Comparison of ENCODE assay signal across 8 mouse cellular contexts in genomic region chr5:140702618-140703175, GRCm38 (mm10). TPM values are rescaled to one million over a fixed set of nuclear protein-coding genes. Genes with fewer than 3 reads are reported as not detected.
DNase-seq lines count a peak whose midpoint lies in the region; ATAC-seq and TF ChIP-seq lines count a peak whose summit lies in the region.

No protein-coding gene starts in this region.

- H3K27me3 ChIP-seq in cerebellum, adult 2 months (ENCODE audit: control insufficient read depth, insufficient read depth, low read length), result no peaks in the 10 kb centered on the region
- H3K27me3 ChIP-seq in ES-Bruce4 (ENCODE audit: control insufficient read depth, insufficient read depth, low read length, poor library complexity, severe bottlenecking), result no peaks in the 10 kb centered on the region
- H3K27me3 ChIP-seq in forebrain, embryonic 13.5 days, result no peaks in the 10 kb centered on the region
- no peaks in the 10 kb centered on the region for H3K27me3 ChIP-seq in kidney, embryonic 16.5 days (ENCODE audit: insufficient read depth, low read length)
- H3K27me3 ChIP-seq in neural tube, embryonic 13.5 days, result no peaks in the 10 kb centered on the region

- no peak for TF ChIP-seq CTCF in cerebellum, adult 2 months (IDR thresholded peaks at IDR 0.05; ENCODE audit: borderline replicate concordance, insufficient read depth, low read depth, low read length)
- TF ChIP-seq CTCF in ES-Bruce4 (IDR thresholded peaks at IDR 0.05; ENCODE audit: low read depth, low read length), result no peak

- peak overlapping the region; percentile 59 for H3K4me3 ChIP-seq in cerebellum, adult 2 months (replicated peaks; ENCODE audit: insufficient read depth, low read depth, low read length)
- peak overlapping the region; percentile 90 for H3K4me3 ChIP-seq in ES-Bruce4 (ENCODE audit: low read depth, low read length)
- H3K4me3 ChIP-seq in forebrain, embryonic 13.5 days, result peak overlapping the region; percentile 66
- H3K4me3 ChIP-seq in kidney, embryonic 16.5 days (ENCODE audit: low read length), result peak overlapping the region; percentile 77
- H3K4me3 ChIP-seq in neural tube, embryonic 13.5 days, result peak overlapping the region; percentile 77

- DNase-seq in cerebellum, adult 2 months, result peak; percentile 18 to 38
- DNase-seq in cerebellum, postnatal 4 days (ENCODE audit: low spot score in 2 of 2), result no peak
- no peak for DNase-seq in layer of hippocampus, adult 18-20 months (ENCODE audit: low spot score in 2 of 2)
- DNase-seq in layer of hippocampus, postnatal 14 days (ENCODE audit: low spot score in 2 of 2), result no peak

- H3K9ac ChIP-seq in ES-Bruce4 (ENCODE audit: low read depth, poor library complexity, severe bottlenecking), result peak overlapping the region; percentile 45
- peak overlapping the region; percentile 83 for H3K9ac ChIP-seq in forebrain, embryonic 13.5 days
- H3K9ac ChIP-seq in kidney, embryonic 16.5 days (replicated peaks; ENCODE audit: low read length), result peak overlapping the region; percentile 90
- H3K9ac ChIP-seq in neural tube, embryonic 13.5 days, result peak overlapping the region; percentile 89

- no peaks in the 10 kb centered on the region for H3K36me3 ChIP-seq in ES-Bruce4 (ENCODE audit: control insufficient read depth, insufficient read depth, low read length, poor library complexity, severe bottlenecking)
- H3K36me3 ChIP-seq in forebrain, embryonic 13.5 days (ENCODE audit: poor library complexity, severe bottlenecking), result peaks cover 20% of the 10 kb centered on the region; the same call in 1 of the 2 replicates
- 0 out of 2 replicates have a peak, but pooled peaks cover 6% of the 10 kb centered on the region for H3K36me3 ChIP-seq in kidney, embryonic 16.5 days (ENCODE audit: insufficient read depth, low read length)
- H3K36me3 ChIP-seq in neural tube, embryonic 13.5 days, result peaks cover 19% of the 10 kb centered on the region

- no peak for TF ChIP-seq EP300 in ES-Bruce4 (IDR thresholded peaks at IDR 0.05; ENCODE audit: insufficient read depth, low read depth, low read length)

- no peak for TF ChIP-seq POLR2A in cerebellum, adult 2 months (IDR thresholded peaks at IDR 0.05; ENCODE audit: borderline replicate concordance, insufficient read depth, low read length)
- no peak for TF ChIP-seq POLR2A in ES-Bruce4 (IDR thresholded peaks at IDR 0.05; ENCODE audit: insufficient read depth, low read length)

- H3K4me1 ChIP-seq in cerebellum, adult 2 months (ENCODE audit: control insufficient read depth, insufficient read depth, low read length), result peaks cover 8% of the 10 kb centered on the region
- H3K4me1 ChIP-seq in ES-Bruce4 (ENCODE audit: control insufficient read depth, insufficient read depth, low read length), result peaks cover 3% of the 10 kb centered on the region
- H3K4me1 ChIP-seq in forebrain, embryonic 13.5 days, result peaks cover 51% of the 10 kb centered on the region
- peaks cover 32% of the 10 kb centered on the region for H3K4me1 ChIP-seq in kidney, embryonic 16.5 days (ENCODE audit: insufficient read depth, low read length)
- peaks cover 56% of the 10 kb centered on the region for H3K4me1 ChIP-seq in neural tube, embryonic 13.5 days (replicated peaks)

- no peak for ATAC-seq in forebrain, embryonic 13.5 days
- ATAC-seq in kidney, embryonic 16.5 days (ENCODE audit: low FRiP score, low TSS enrichment), result no peak
- ATAC-seq in neural tube, embryonic 13.5 days (ENCODE audit: low read depth), result no peak

- peak overlapping the region; percentile 90 for H3K4me2 ChIP-seq in forebrain, embryonic 13.5 days
- peak overlapping the region; percentile 73 for H3K4me2 ChIP-seq in kidney, embryonic 16.5 days (replicated peaks; ENCODE audit: low read depth, low read length)
- H3K4me2 ChIP-seq in neural tube, embryonic 13.5 days, result peak overlapping the region; percentile 90

- no peaks in the 10 kb centered on the region for H3K9me3 ChIP-seq in ES-Bruce4 (replicated peaks; ENCODE audit: control insufficient read depth, insufficient read depth, low read length, poor library complexity, severe bottlenecking)
- H3K9me3 ChIP-seq in forebrain, embryonic 13.5 days (replicated peaks), result no peaks in the 10 kb centered on the region
- H3K9me3 ChIP-seq in kidney, embryonic 16.5 days (ENCODE audit: low read length), result no peaks in the 10 kb centered on the region
- H3K9me3 ChIP-seq in neural tube, embryonic 13.5 days, result no peaks in the 10 kb centered on the region

- peak overlapping the region; percentile 17; the same call in 1 of the 2 replicates for H3K27ac ChIP-seq in cerebellum, adult 2 months (ENCODE audit: insufficient read depth, low read length)
- peak overlapping the region; percentile 56 for H3K27ac ChIP-seq in ES-Bruce4 (ENCODE audit: insufficient read depth, low read length)
- H3K27ac ChIP-seq in forebrain, embryonic 13.5 days, result peak overlapping the region; percentile 81
- H3K27ac ChIP-seq in kidney, embryonic 16.5 days (ENCODE audit: low read length), result peak overlapping the region; percentile 87
- peak overlapping the region; percentile 86 for H3K27ac ChIP-seq in neural tube, embryonic 13.5 days (replicated peaks)

- 64% methylated on average over 19 of the region's 19 CpGs for WGBS in cerebellum, adult 2 months
- 62% methylated on average over 19 of the region's 19 CpGs for WGBS in forebrain, embryonic 13.5 days
- WGBS in kidney, embryonic 16.5 days, result 65% methylated on average over 19 of the region's 19 CpGs
- WGBS in neural tube, embryonic 13.5 days, result 63% methylated on average over 19 of the region's 19 CpGs

RNA-seq across cellular contexts. Expression of gene Iqce, which starts 0.5 kb away (rescaled TPM):
- 33.7 and 40.1 TPM in 2 replicates for polyA plus RNA-seq in cerebellum, adult 2 months (2012; rRNA removed)
- polyA plus RNA-seq in ES-Bruce4 (2011; ENCODE audit: insufficient read depth, insufficient read length, low read depth, missing spikeins), result 11.0 and 16.9 TPM in 2 replicates
- 20.1 and 27.6 TPM in 2 replicates for polyA plus RNA-seq in forebrain, embryonic 13.5 days (2015; fragmentation: Nextera tagmentation; extraction: Ambion mirVana)
- 26.0 and 30.7 TPM in 2 replicates for polyA plus RNA-seq in kidney, embryonic 16.5 days (2015; fragmentation: Nextera tagmentation; extraction: Ambion mirVana)
- 22.9 and 24.1 TPM in 2 replicates for polyA plus RNA-seq in neural tube, embryonic 13.5 days (2015; fragmentation: Nextera tagmentation; extraction: Ambion mirVana)
- 10 to 100 TPM; 47.4 to 55.1 TPM for total RNA-seq in layer of hippocampus, adult 18-20 months (2021)
- 10 to 100 TPM; 43.3 to 53.8 TPM for total RNA-seq in layer of hippocampus, postnatal 14 days (2021)

RNA-seq across cellular contexts. Expression of gene Brat1, which starts 2.1 kb away (rescaled TPM):
- polyA plus RNA-seq in cerebellum, adult 2 months (2012; rRNA removed), result 23.8 and 24.1 TPM in 2 replicates
- 9.3 and 9.6 TPM in 2 replicates for polyA plus RNA-seq in ES-Bruce4 (2011; ENCODE audit: insufficient read depth, insufficient read length, low read depth, missing spikeins)
- 21.2 and 25.1 TPM in 2 replicates for polyA plus RNA-seq in forebrain, embryonic 13.5 days (2015; fragmentation: Nextera tagmentation; extraction: Ambion mirVana)
- 28.2 and 30.9 TPM in 2 replicates for polyA plus RNA-seq in kidney, embryonic 16.5 days (2015; fragmentation: Nextera tagmentation; extraction: Ambion mirVana)
- polyA plus RNA-seq in neural tube, embryonic 13.5 days (2015; fragmentation: Nextera tagmentation; extraction: Ambion mirVana), result 23.5 and 25.8 TPM in 2 replicates
- total RNA-seq in layer of hippocampus, adult 18-20 months (2021), result 10 to 100 TPM; 17.7 to 18.5 TPM
- total RNA-seq in layer of hippocampus, postnatal 14 days (2021), result 10 to 100 TPM; 26.5 to 26.9 TPM

RNA-seq across cellular contexts. Expression of gene Amz1, which starts 21.2 kb away (rescaled TPM):
- polyA plus RNA-seq in cerebellum, adult 2 months (2012; rRNA removed), result 4.6 TPM in 2 replicates
- polyA plus RNA-seq in ES-Bruce4 (2011; ENCODE audit: insufficient read depth, insufficient read length, low read depth, missing spikeins), result 0.60 and 0.64 TPM in 2 replicates
- 2.7 and 3.3 TPM in 2 replicates for polyA plus RNA-seq in forebrain, embryonic 13.5 days (2015; fragmentation: Nextera tagmentation; extraction: Ambion mirVana)
- 1.6 and 2.4 TPM in 2 replicates for polyA plus RNA-seq in kidney, embryonic 16.5 days (2015; fragmentation: Nextera tagmentation; extraction: Ambion mirVana)
- polyA plus RNA-seq in neural tube, embryonic 13.5 days (2015; fragmentation: Nextera tagmentation; extraction: Ambion mirVana), result 1.6 and 2.1 TPM in 2 replicates
- total RNA-seq in layer of hippocampus, adult 18-20 months (2021), result 10 to 100 TPM; 12.1 to 15.0 TPM
- 10 to 100 TPM; 23.9 to 24.1 TPM for total RNA-seq in layer of hippocampus, postnatal 14 days (2021)

RNA-seq across cellular contexts. Expression of gene Ttyh3, which starts 53.9 kb away (rescaled TPM):
- polyA plus RNA-seq in cerebellum, adult 2 months (2012; rRNA removed), result 86.0 and 96.1 TPM in 2 replicates
- polyA plus RNA-seq in ES-Bruce4 (2011; ENCODE audit: insufficient read depth, insufficient read length, low read depth, missing spikeins), result 19.1 and 21.4 TPM in 2 replicates
- 59.3 and 63.4 TPM in 2 replicates for polyA plus RNA-seq in forebrain, embryonic 13.5 days (2015; fragmentation: Nextera tagmentation; extraction: Ambion mirVana)
- polyA plus RNA-seq in kidney, embryonic 16.5 days (2015; fragmentation: Nextera tagmentation; extraction: Ambion mirVana), result 28.4 and 31.3 TPM in 2 replicates
- 68.5 and 72.3 TPM in 2 replicates for polyA plus RNA-seq in neural tube, embryonic 13.5 days (2015; fragmentation: Nextera tagmentation; extraction: Ambion mirVana)
- total RNA-seq in layer of hippocampus, adult 18-20 months (2021), result 100 to 1,000 TPM; 182 to 186 TPM
- 100 to 1,000 TPM; 357 to 365 TPM for total RNA-seq in layer of hippocampus, postnatal 14 days (2021)

Comparison
In these comparisons a context has a peak if more than half of its experiments do, and no peak if none do; other contexts are left out.
1. DNase-seq: peak in cerebellum, adult 2 months (2 of 2); none in cerebellum, postnatal 4 days (0 of 2), layer of hippocampus, adult 18-20 months (0 of 2) and layer of hippocampus, postnatal 14 days (0 of 2).
2. H3K27ac ChIP-seq: peak in every context shown above with its lines; median percentile 87 in kidney, embryonic 16.5 days; 86 in neural tube, embryonic 13.5 days; 81 in forebrain, embryonic 13.5 days; 56 in ES-Bruce4; 17 in cerebellum, adult 2 months.
3. Peak in every context shown above with its lines, with median percentiles within 50 percentile points of each other: H3K4me3 ChIP-seq, H3K9ac ChIP-seq and H3K4me2 ChIP-seq.